Mouse (Mus musculus) spleen, adult 2 months (tissue): ENCODE results near the gene Birc2. TPM values are rescaled to one million over a fixed set of nuclear protein-coding genes. Genes with fewer than 3 reads are reported as not detected.
A peak's percentile ranks its signal among the peaks of the same experiment; 100 is the strongest.

ENCODE experiments used
- DNase-seq, 2 experiments: peaks; one replicate each; pipeline versions ENCODE4 v3.0.0 to v3.0.0-alpha.2; 2012 to 2021; ENCODE audit warnings: low spot score in 2 of 2, low read depth in 1 of 2
- H3K27ac ChIP-seq: fragments of 200-500 bp; 2 replicates; pipeline ENCODE4 v1.5.1; 2012; ENCODE audit warnings: low read length, inconsistent platforms; ENCODE audit not compliant: insufficient read depth
- H3K27me3 ChIP-seq: fragments of 200-500 bp; 2 replicates; pipeline ENCODE4 v1.6.1; 2012; ENCODE audit warnings: mild to moderate bottlenecking, moderate library complexity, low read length, inconsistent platforms; ENCODE audit not compliant: control insufficient read depth, insufficient read depth
- H3K36me3 ChIP-seq: fragments of 200-500 bp; 2 replicates; pipeline ENCODE4 v1.6.1; 2012; ENCODE audit warnings: mild to moderate bottlenecking, low read length, inconsistent platforms; ENCODE audit not compliant: control insufficient read depth, insufficient read depth
- H3K4me1 ChIP-seq: fragments of 200-500 bp; 2 replicates; pipeline ENCODE4 v1.6.1; 2011; ENCODE audit warnings: inconsistent platforms; ENCODE audit not compliant: control insufficient read depth, insufficient read depth, insufficient read length
- H3K4me3 ChIP-seq: fragments of 200-500 bp; 2 replicates; pipeline ENCODE4 v1.5.1; 2011; ENCODE audit warnings: mild to moderate bottlenecking, inconsistent platforms; ENCODE audit not compliant: insufficient read depth, insufficient read length; ENCODE audit errors: extremely low read depth
- CTCF ChIP-seq: fragments of 200-500 bp; IDR thresholded peaks from 2 replicates; pipeline ENCODE4 v1.5.1; 2011; ENCODE audit warnings: mild to moderate bottlenecking, inconsistent platforms; ENCODE audit not compliant: insufficient read depth, insufficient read length, insufficient replicate concordance; ENCODE audit errors: extremely low read depth
- POLR2A ChIP-seq: fragments of 200-500 bp; IDR thresholded peaks from 2 replicates; pipeline ENCODE4 v1.6.1; 2011; ENCODE audit warnings: low read depth, low read length, inconsistent platforms
- WGBS: fragments of 180-500 bp; shearing (Covaris S2); methylation state at CpG from one replicate; pipeline ENCODE4 v1.1.7; 2018; 5-methylcytosine and 5-hydroxymethylcytosine counted together
- polyA plus RNA-seq: library from polyadenylated mRNA; depleted of rRNA; stranded (reverse); fragments of >200 nt; gene quantifications from 2 replicates; pipeline ENCODE4 v1.2.3, GENCODE M21; 2012

Gene Birc2
- polyA plus RNA-seq, 1 experiment: 16.4 TPM

DNA sequence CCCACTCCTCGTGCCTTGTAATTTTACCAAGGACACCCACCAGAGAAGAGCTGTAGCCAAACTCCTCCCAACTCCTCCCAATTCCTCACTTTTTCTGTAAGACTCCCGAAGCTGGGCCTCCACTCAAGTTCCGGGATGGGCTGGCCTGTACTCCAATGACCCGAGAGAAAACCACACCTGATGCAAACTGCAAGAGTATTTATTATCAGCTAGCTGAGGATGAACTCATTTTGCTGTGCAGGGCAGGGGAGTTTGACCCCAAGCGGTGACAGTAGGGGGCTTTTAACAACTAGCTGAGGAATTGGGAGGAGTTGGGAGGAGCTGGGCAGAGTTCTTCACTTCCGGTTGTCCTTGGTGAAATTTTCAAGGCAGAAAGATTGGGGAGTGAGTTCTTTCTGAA lies 4.4 kb upstream of the Birc2 start:
- WGBS: 92% methylated on average over 6 of the region's 6 CpGs
- Histone ChIP-seq H3K27ac (no peak overlapping the region; the same call in 1 of the 2 replicates), H3K36me3 (no peaks in the 10 kb centered on the region), H3K27me3 (no peaks in the 10 kb centered on the region), H3K4me3 (no peak overlapping the region), H3K4me1 (no peaks in the 10 kb centered on the region)
- no peak for TF ChIP-seq POLR2A
- no peak for TF ChIP-seq CTCF
- no peak for DNase-seq

DNA sequence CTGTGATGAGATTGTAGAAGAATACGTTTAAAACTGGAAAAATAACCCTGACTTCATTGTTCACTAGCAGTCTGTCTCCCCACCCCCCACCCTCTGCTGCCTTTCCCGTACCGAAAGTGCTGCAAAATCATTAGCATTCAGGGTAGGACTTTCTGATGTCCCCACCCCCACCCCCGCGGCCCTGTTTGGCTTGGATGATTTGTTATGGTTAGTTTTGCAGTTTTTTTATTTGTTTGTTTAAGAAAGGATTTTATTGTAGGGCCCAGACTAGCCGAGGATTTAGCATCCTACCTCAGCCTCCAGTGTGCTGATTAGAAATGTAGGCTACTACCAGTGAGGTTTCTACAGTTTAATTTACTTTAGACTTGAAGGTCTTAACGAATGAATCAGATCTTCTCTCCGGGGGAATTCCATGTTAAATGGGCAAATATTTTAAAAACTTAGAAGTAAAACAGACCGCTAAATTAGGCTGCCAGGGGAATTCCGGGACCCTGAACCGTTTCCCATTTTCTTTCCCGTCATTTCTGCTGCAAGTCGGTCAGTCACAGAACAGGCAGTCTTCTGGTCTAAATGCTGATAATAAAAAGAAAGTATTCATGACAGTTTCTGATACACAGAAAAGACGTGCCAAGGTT lies 1.1 kb upstream of the Birc2 start:
- Histone ChIP-seq H3K36me3 (peaks cover 7% of the 10 kb centered on the region), H3K4me3 (peak overlapping the region; percentile 12; the same call in 1 of the 2 replicates), H3K27ac (no peak overlapping the region), H3K4me1 (no peaks in the 10 kb centered on the region; the same call in 1 of the 2 replicates), H3K27me3 (no peaks in the 10 kb centered on the region)
- peak in 1 of 2 experiments; percentile 17 for DNase-seq
- no peak for TF ChIP-seq POLR2A
- TF ChIP-seq CTCF: no peak
- WGBS: 30% methylated on average over 14 of the region's 14 CpGs

DNA sequence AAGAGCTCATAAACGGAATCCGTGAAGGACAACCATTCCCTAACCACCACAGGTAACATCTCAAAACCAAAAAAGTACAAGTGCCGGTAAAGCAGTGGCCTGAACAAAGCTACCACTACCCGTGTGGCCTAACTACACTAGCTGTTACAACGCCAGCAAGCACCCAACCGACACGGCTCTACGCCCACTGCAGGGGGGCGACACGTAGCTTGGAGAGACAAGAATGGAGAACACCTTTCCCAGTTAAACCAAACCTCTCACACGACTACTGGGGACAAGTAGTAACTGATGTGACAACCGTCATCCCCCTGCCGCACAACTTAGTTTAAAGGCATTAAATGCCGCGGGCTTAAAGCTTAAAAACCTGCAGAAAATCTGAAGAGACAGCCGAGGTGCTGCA lies 533 bp downstream of the Birc2 start:
- H3K27me3 ChIP-seq: no peaks in the 10 kb centered on the region
- no peak for TF ChIP-seq CTCF
- no peak for TF ChIP-seq POLR2A
- WGBS: under 1% methylated on average over 16 of the region's 16 CpGs
- H3K4me3 ChIP-seq: peak overlapping the region; percentile 73
- peak in 1 of 2 experiments; percentile 31 for DNase-seq
- H3K36me3 ChIP-seq: peaks cover 7% of the 10 kb centered on the region
- H3K27ac ChIP-seq: peak overlapping the region; percentile 95
- H3K4me1 ChIP-seq: peaks cover 4% of the 10 kb centered on the region; the same call in 1 of the 2 replicates

DNA sequence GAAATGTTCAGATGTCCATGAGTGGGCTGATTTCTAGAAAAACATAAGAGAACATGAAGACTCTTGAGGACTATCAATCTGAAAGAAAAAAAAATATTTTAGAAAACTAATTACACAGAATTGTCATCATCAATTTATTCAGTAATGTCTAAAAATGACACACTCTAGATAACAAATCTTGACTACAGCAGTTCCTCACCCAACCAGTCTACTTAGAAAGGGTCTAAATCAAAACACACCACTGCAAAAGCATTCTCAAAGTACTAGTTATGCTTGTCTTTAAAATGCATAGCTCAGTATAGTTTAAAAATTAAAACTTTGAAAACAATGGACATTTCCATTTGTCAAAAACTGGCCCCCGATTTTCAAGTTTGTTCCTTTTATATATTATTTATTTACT lies 1.6 kb downstream of the Birc2 start:
- no peak for TF ChIP-seq CTCF
- TF ChIP-seq POLR2A: no peak
- Histone ChIP-seq H3K4me3 (no peak overlapping the region; the same call in 1 of the 2 replicates), H3K27me3 (no peaks in the 10 kb centered on the region), H3K27ac (no peak overlapping the region), H3K36me3 (peaks cover 7% of the 10 kb centered on the region), H3K4me1 (peaks cover 4% of the 10 kb centered on the region; the same call in 1 of the 2 replicates)
- DNase-seq: no peak
- WGBS: 77% methylated on average over 1 of the region's 1 CpGs

DNA sequence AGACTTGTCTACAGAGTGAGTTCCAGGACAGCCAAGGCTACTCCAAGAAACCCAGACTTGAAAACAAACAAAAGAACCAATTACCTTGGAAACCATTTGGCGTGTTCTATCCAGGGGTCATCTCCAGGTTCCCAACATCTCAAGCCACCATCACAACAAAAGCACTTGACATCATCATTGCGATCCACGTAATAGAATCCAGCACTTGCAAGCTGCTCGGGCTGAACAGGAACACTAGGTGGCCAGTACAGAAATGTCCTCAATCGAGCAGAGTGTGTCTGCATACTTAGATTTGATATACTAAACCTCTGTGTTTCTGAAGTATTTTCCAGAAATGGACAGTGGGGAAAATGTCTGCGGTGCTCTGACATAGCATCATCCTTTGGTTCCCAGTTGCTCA lies 3.4 kb downstream of the Birc2 start:
- Histone ChIP-seq H3K27me3 (no peaks in the 10 kb centered on the region), H3K27ac (0 out of 2 replicates have a peak overlapping the region, but pooled peaks have one; percentile 14), H3K4me3 (no peak overlapping the region), H3K4me1 (peaks cover 13% of the 10 kb centered on the region; the same call in 1 of the 2 replicates), H3K36me3 (peaks cover 7% of the 10 kb centered on the region)
- no peak for DNase-seq
- 84% methylated on average over 6 of the region's 6 CpGs for WGBS
- TF ChIP-seq CTCF (no peak), POLR2A (no peak)

DNA sequence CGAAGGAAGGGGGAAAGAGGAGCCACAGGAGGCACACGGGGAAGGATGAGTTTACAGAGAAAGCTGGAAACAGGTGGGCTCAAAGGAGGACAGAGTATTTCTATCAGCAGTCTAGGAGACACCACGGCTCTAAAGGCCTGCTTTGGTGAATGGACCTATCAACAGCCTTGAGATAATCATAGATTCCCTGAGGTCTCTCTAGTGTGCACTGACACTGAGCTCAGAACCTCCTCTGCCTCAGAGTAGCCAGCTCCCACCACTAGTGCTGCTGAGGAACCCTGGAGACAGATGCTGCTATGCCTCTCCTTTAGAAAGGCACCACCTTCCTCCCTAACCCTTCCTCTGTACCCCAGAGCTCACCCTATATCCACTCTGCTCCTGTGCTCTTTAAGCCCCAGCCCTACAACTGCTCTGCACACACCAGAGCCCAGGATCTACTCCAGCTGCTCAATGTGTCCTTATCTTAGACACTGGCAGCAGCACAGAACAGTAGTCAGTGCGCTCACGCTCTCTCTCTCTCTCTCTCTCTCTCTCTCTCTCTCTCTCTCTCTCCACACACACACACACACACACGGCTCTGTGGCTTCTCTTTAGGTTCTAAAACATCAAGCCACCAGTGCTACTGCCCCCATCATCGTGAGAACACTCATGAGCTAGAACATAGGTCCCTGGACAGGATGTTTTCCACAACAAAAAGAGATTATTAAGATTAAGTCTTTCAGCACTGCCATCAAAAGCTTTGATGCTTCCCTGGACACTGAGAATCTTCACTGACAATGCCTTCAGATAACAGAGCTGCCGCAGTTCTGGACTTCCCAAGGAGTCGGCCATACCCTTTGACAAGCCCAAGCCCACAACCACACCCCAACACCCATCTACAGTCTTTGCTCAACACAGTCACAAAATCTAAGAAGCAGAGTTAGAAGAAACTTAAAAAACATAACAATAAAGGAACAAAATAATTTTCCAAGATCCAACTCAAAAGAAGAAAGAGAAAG lies 7.0 kb downstream of the Birc2 start:
- TF ChIP-seq CTCF (no peak), POLR2A (no peak)
- 62% methylated on average over 9 of the region's 9 CpGs for WGBS
- peaks cover 12% of the 10 kb centered on the region for H3K36me3 ChIP-seq
- no peak for DNase-seq
- H3K27me3 ChIP-seq: no peaks in the 10 kb centered on the region
- peak overlapping the region; percentile 73 for H3K27ac ChIP-seq
- H3K4me3 ChIP-seq: 0 out of 2 replicates have a peak overlapping the region, but pooled peaks have one; percentile 6
- H3K4me1 ChIP-seq: peaks cover 15% of the 10 kb centered on the region; the same call in 1 of the 2 replicates
